Mouse (Mus musculus) embryo, embryonic 10.5 days (tissue): ENCODE results near the gene Prss42.

ENCODE experiments used
- DNase-seq: peaks from one replicate; pipeline ENCODE4 v3.0.0-alpha.2; 2015; ENCODE audit warnings: low spot score

Gene Prss42

DNA sequence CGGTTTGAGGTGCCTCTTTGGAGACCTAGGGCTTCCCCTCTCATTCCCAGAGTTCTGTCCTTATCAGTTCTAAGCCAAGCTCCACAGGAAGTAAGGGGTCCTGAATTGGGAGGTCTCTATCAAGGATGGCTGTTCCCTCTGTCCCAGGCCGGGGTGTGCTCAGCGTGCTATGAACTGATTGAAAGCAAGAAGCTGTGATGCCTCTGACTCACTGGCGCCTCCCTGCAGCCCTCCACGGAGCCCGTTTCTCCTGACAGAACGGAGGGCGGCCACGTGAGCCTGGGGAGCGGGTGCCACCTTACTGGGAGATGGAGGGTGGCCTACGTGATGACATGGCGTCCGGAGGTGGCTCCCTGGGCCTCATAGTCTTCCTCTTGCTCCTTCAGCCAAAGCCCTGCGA, at the start of gene Prss42:
Prss42 (plus strand) TSS at position 301 of the 400 bp plus-strand sequence.
- no peak for DNase-seq

DNA sequence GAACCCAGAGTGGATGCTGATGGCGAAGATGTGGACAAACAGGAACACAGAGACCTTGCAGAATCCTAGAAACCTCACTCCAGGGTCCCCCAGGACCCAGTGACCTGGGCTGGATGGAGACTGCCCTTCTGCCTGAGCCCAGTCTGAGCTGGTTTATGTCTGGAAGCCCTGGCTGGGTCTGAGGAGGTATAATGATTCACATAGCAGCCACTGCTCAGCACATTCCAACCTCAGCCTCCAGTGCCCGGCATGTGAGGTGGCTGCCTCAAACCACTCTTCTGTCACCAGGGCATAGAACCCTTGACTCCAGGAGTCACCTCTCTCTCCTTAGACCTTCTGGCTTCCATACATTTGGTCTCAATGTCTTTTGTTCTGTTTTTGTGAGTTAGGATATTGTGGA, 49.5 kb upstream of the Prss42 start:
- DNase-seq: no peak

DNA sequence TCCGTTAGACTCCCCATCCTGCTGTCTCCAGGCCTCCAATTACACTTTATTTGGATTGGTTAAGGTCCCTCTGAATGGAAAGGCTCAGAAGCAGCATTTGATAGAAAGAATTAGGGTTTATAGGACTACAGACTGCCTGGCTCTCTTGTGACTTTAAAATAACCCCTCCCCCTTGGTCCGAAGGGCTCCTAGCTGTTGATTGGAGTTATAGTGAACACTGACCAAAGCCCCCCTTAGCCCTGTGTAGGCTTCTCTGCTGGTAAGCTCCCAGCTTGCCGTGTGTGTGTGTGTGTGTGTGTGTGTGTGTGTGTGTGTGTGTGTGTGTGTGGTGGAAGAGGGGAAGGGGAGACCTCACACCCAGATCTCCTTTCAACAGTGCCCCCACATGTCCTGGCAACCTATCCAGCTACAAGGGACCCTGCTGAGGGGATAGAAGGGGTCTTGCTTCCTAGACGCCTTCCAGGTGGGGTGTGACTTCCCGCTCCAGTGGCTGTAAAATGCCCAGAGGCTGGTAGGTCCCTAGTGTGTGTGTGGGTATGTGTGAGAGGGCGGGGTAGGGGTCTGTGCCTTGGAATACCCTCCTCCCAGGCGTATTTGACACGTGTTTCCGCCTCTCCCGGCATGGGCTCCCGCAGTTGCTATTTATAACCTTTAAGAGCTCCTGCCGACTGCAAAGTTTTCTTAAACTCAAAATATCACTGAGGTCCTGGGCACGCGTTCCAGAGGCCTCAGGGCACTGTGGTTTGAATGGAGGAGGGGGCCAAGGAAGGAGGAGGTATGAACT, 47.4 kb upstream of the Prss42 start:
- DNase-seq: no peak

DNA sequence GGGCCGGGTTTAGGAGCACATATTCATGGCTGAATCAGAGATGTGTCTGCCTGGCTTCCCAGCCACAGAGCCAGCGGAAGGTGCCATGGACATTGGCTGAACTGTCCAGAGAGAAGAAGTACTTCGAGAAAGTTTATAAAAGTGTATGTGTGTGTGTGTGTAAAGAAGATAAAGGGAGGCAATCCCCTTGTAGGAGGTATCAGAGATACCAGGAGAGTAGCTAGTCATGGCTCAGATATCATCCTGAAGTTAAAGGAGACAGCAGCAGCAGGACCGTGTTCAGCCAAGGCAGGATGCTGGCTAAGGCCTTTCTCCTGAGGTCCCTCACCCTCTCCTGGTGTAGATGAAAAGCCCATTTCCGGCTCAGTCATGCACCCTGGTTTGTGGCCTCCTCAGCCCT, 46.6 kb upstream of the Prss42 start:
- DNase-seq: no peak

DNA sequence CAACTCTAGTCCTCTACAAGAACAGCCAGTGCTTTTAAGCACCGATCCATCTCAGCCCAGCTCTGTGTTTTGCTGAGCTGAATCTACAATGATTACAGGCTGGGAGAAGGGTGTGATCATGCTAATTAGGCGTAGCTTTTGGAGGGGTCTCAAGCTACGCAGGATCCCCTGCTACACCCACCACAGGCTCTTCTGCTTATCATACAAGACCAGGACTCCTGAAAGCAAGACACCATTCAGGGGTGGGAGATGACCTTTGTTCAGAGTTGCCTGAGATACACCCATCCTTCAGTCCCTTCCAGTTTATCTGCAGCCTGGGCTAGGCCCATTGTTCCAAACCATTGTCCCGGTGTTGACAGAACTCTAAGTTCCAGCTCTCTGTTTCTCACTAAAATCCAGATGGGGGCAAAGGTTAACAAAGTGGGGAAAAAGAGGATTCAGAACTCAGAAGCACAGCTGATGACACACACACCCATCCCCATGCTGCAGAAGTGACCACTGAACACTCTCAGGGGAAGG, 45.0 kb upstream of the Prss42 start:
- DNase-seq: no peak

DNA sequence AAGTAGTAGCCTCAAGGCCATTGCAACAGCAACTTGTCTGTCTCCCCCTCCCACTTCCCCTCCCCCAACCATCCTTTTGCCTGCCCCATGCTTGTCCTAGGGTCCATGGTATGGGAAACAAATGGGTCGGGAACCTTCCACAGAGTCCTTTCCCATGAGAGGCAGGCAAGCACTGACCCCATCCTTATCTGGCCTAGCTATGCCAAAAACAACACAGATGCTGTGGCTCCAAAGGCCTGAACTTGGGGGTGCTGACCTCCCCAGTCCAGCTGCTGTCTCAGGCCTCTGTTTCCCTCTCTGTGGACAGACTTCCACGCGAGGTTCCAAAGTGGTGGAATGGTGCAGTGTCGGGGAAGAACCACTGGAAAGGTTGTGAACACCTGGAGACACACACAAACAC, 44.2 kb upstream of the Prss42 start:
- DNase-seq: no peak

DNA sequence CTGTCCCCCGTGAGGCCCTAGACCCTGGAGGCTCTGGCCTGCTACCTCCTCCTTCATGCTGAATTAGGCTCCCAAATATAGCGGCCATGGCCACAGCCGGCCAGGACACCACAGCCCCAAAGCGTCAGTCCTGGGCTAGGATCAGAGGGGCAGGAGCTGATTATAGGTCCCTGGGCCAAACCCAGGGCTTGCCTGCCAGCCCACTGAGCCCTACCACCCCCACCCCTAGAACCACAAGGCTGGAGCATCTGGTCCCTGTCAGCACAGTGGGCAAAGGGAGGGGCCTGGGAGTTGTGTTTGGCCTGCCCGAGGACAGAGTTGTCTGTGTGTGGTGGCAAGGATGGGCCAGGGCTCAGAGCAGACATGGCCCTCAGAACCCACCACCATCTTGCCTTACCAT, 40.1 kb upstream of the Prss42 start:
- DNase-seq: no peak

DNA sequence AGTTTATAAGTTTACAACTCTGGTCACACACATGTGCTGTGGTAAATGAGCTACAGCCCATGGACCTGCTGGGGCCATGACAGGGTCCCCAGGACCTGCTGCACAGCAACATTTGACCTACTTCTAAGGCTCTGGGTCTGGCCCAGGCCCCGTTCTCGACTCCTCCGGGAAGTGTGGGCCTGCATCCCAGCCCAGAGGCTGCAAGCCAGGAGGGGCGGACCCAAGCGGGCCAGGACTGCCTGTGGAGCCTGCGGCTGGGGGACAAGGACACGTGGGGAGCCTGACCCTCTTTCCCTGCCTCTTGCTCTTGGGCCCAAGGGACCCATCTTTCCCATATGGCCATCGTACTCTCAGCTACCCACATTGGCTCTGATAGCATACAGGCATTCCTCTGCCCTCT, 39.4 kb upstream of the Prss42 start:
- no peak for DNase-seq

DNA sequence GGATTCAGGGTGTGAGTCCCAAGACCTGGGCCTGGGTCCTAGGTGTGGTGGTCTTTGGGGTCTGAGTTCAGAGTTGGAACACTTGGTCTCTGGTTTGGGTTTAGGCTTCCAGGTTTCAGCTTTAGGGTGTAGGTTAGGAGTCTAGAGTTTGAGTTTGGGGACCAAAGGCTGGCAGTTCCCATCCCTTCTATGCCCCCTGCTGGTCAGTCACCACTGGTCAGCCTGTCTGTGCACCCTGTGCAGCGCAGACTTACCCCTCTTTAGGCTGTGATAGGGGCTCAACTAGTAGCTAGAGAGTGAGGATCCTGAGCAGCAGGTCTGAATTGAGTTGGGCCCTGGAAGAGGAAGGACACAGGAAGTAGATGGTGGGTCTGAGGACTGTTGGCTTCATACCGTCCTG, 38.7 kb upstream of the Prss42 start:
- DNase-seq: peak; percentile 76

DNA sequence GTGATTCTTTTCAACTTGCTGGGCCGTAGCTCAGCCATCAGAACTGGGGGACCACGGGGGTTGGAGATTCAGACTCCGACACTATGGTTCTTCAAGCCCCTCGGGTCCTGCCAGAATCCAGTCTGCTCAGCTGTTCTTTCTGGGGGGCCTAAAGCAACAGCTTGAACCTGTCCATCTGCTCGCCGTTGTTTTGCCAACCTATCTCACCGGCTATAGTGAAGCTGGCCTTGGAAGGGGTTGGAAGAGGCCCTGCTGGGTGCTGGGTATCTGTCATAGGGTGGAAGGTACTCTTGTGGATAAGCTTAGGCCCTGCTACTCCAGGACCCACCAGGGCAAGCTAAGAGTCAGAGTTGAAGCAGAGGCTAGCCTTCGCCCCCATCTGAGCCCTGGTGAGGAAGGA, 37.1 kb upstream of the Prss42 start:
- no peak for DNase-seq

DNA sequence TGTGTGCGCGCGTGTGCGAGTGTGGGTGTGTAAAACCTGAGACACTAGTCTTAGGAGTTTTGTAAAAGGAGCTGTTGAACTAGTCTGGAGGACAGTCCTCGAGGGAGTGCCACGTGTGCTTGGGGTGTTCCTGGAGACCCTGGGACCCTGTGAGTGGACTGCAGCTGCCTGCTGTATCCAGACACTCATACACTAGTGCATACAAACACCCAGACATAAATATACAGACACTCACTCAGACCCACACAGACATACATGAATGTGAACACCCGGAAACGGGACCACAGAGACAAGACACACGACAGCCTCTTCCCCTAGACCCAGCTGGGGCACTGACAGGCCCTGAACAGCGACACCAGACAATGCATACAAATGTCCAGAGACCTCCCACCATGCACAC, 35.2 kb upstream of the Prss42 start:
- DNase-seq: no peak

DNA sequence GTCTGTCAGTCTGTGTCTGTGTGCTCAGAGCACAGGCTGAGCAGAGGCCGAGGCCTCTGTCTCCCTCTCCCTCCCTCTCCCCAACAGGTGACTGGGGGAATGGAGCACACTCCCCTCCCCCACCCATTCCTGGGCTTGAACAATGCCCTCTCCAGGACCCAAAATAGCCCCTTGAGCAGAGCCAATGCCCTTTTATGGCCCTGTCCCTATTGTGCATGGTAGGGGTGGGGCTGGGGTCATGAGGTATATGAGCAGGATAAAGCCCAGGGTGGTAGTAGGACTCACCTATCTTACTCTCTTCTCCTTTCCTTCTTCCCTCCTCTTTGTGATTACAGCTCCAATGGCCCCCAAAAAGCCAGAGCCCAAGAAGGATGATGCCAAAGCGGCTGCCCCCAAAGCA, 34.6 kb upstream of the Prss42 start:
- DNase-seq: no peak

DNA sequence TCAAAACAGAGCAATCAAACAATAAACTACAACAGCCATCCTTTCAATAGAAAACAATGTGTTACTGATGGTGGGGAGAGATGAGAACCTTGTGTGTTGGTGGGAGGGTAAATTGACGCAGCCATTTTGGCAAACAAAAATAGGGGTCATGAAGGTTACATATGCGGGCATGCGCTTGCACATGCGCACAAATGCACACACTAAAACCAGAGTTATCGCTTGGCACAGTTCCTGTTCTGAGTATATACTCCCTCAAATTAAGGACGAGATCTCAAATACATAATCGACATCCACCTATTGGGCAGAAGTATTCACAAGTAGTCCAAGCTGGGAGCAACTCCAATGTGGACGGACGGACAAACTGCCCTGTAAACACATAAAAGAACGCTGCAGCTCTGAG, 25.6 kb upstream of the Prss42 start:
- no peak for DNase-seq

DNA sequence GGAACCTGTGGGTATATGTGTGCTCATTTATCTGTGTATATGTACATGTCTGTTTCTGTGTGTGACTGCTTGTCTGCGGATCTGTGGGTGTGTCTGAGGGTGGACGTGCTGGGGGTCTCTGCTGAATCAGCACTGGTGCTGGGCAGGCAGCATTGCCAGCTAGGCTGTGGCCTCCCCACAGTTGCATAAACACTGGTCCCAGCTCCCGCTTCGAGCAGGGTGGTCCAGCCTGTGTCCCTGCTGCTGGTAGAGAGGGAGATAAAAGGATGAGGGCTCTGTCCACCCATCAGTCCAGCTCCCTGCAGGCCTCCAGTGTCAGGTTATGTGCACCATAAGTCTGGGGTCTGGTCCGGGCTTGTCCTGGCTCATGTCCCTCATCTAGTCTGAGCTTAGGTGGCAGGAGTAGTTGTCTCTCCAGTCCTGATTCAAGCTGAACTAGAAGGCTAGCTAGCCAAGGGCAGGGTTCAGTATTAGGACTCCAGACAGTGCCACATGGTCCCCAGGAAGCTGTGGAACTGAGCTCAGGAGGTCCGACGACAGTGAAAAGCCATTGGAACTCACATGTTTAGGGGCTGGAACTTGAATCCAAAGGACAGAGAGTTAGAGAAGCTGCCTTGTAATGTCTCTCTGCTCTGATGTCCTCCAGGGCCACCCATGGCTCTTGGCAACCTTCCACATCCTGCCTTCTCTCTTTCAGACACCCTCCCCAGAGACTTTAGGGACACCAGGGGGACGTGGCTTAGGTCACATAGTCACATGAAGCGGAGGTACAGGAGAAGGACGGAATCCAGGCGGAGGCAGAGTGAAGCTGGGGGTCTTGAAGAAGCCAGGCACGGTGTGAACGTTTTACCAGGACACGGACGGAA, 23.3 kb upstream of the Prss42 start:
- no peak for DNase-seq

DNA sequence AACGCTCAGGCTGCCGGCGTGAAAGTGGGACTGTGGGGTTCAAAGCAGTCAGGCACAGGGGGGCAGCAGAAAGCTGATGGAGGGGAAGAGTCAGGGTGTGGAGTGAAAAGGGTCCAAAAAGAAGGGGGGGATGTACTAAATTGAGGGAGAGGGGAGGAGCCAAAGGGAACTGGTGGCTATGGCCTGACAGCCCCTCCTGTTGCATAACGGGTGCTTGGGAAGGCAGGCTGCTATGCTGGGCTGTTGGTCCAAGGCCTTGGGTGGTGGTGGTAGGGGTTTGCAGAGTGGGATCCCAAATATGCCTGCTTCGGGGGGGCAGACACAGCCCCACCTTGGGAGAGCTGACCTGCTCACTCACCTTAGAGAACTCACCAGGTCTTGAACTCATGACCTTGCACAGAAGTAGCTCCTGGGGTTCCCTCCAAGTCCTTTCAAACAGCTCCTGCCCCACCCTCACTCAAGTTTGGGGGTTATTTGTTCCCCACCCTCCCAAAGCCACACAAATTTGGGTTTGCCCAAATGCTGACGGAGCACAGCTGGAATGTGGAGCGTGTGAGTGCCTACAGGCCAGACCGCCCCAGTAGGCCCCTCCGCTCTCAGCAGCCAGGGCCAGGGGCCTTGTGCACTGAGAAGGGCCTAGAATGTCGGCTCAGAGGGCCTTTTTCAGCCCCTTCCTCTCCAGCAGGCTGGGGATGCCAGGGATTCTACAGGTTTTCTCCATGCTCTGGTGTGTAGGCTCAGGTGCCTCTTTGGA, 22.5 kb upstream of the Prss42 start:
- no peak for DNase-seq

DNA sequence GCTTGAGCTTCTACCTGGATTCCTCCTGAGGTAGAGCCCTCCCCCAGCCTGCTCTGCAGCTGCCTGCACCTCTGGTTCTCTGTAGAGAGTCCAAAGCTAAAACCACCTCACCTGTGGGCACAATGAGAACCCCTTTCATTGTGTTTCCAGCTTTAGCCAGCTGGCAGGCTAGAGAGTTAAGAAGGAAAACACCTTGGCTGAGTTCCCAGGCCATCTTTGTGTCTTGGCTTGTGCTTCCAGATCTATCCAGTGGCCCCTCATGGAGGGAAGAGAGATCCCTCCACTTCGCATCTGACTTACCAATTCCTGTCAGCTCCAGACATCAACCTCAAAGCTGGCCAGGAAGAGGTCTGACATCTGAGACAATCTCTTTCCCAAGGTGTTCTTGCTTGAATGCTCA, 19.9 kb upstream of the Prss42 start:
- DNase-seq: no peak

DNA sequence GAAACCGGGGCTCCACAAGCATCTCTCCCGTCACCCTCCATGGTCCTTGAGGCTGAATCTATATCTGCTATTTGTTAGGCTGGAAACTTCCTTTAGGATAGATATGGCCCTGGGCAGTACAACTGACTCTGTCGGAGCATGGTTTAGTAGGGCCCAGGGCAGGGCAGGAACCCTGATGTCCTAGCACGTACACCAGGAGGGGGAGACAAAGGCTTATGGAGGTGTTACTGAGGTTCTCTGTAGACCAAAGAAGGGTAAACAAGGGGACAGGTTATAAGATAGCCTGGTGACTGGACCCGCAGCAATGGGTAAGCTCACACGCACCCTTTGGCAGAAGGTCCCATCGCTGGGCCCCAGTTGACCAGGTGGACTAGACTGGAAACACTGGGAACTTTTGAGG, 19.4 kb upstream of the Prss42 start:
- DNase-seq: no peak

DNA sequence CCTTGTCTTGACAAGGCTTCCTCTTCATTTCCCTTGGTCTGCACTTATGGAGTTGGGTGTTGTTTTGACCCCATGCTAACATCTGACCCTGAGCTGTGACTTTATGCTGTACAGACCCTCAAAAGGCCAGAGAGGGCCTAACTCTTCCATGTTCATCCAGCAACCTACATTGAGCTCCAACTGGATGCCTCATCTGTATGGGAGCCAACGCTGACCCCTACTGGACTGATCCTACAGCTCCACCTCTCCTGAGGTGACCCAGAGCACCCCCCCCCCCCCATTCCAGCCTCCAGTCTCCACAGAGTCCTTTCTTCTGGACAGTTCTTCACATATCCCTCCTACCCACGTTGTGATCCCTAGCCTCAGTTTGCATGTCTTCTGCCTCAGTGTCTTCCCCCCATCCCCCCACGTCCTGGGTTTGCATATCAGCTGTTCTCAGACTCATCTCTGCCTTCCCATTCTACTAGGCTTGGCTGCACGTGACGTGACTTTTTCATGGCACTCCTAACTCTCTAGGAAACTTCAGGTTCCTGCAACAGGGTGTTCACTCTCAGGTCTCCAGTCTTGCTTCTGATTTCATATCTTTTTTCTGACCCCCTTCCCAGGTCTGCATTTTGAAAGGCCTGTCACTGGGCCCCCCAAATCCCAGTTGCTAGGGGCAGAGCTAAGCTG, 18.6 kb upstream of the Prss42 start:
- DNase-seq: peak; percentile 69

DNA sequence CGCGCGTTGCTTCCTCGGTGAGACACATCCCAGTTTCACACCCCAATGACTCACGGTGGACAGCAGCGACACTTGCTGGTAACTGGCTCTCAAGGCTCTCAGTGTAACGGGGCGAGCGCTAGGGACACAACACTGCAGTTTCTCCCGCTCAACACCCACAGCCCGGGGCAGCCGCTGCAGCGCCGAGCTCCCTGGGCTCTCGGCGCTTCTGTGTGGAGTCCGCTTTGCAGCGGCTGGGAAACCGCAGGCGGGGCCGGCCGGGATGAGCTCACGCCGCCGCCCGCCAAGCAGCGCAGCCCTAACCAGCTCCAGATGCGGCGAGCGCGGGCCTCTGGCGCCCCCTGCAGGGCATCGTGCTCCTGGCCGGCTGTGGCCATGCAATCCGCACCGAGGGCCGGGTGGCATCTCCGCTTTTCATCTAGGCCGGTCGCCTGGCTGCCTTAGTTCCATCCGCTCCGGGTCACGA, 16.7 kb upstream of the Prss42 start:
- peak; percentile 96 for DNase-seq

DNA sequence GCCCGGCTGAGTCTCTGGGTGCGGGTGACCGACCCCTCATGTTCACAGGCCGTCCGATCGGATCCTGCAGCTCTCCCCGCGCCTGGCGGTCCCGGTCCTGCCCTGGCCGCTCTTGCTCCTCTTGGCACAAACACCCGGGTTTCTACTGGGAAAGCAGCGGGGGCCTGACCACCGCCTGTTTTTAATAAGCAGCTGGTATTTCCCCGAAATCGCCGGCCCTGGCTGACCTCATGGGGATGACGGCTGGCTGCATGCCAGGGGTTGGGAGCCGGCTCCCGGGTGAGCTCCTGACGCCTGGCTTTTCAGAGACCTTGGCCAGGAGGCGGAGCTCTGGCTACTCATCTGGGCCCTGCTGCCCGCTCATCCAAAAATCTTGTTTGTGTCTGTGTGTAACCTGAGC, 16.2 kb upstream of the Prss42 start:
- peak; percentile 83 for DNase-seq

DNA sequence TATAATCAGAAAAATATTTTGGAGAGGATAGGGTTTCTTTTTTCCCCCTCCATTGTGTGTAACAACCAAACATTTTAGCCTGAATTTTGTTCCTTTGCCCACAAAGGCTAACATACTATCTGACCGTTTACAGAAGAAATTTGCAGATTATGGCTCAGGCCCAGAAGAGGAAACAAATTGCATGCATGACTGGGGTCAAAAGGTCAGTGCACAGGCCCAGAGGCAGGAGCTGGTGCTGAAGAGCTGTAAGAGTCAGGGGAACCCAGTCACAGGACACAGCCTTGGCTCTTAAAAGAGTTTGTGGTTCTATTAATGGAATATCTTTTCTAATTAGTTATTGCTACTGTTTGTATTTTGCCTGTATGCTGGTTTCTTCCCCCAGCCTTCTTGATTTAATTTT, 14.4 kb upstream of the Prss42 start:
- peak; percentile 48 for DNase-seq

DNA sequence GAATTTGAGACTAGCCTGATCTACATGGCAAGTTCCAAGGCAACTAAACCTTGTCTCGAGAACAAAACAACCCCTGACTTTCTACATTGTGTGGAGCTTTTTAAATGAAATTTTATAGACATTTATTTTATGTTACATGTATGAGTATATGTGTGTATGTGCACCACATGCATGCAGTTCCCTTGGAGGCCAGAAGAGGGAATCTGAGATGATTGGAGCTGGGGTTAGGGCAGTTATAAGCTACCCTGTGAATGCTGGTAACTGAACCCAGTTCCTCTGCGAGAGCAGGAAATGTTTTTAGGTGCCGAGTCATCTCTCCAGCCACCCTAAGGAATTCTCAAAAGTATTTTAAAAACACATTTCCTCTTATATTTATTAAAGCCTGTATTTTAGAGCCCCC, 9.8 kb upstream of the Prss42 start:
- DNase-seq: no peak
